Mouse (Mus musculus) heart, adult 9 months (tissue): ENCODE data around the gene Dbx2.
A peak's percentile ranks its signal among the peaks of the same experiment; 100 is the strongest.

Source experiments
- DNase-seq, 2 experiments: peaks; one replicate each; pipeline ENCODE4 v3.0.0; 2022; ENCODE audit warnings: low spot score in 2 of 2

The Dbx2 gene

DNA sequence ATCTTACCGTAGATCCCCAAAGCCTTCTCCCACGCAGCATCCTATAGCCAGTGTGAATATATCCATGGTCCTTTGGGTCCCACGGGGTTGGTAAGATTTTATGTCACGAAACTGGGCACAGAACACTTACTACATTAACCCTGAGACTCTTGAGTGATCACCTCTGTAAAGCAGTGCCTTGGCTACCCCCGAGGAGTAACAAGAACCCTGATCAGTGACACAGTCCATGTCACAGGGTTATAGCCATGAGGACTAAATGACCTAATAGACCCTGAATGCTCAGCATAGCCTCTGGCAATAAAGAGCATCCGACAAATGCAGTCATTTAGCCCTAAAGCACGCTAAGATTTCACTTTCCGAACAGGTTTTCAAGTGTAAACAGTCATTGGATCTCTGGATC is 33.0 kb downstream of the Dbx2 start:
- no peak for DNase-seq

- DNase-seq = no peak
Observed at GRCm38 (mm10) chr15:95612600-95612999, 43.2 kb downstream of the Dbx2 start.

DNA sequence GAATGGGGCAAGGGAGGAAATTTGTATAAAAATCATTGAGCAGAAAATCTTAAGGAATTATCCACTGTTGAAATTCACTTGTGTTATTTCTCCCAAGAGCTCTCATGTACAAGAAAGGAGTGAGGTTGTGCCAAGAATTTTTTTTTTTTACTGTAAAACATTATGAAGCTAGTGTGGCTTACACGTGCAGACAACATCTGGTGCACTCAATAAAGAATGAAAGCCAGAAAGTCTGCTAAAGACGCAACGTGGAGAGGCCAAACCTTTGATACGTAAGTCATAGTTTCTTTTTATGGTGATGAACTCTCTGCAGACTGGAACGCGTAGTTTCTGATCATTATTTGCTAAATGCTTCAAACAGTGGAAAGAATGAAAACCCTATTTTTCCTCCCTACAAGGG is 54.6 kb downstream of the Dbx2 start:
- DNase-seq = no peak

DNA sequence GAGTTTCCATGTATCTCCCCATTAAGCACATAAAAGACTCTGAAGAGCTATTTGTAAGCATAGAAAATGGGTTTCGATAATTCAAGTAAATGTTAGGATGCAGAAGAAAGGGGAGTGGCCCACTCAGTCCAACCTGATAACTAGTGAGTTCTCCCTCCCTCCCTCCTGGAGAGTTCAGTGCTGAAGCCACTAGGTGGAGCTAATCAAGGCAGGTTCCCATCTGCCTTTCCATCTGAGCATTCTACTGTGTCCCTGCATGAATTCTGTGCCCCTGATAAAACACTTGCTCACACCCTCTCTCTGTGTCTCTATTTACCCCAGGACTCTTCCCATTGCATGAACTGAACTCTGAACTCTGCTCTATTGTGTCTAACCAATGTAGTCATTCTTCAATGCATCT is 57.1 kb downstream of the Dbx2 start:
- no peak for DNase-seq

- no peak for DNase-seq
Observed at GRCm38 (mm10) chr15:95586906-95587305, 68.9 kb downstream of the Dbx2 start.

- no peak for DNase-seq
Observed at GRCm38 (mm10) chr15:95584891-95585290, 70.9 kb downstream of the Dbx2 start.

- peak in 1 of 2 experiments; percentile 12 for DNase-seq
Observed at GRCm38 (mm10) chr15:95574661-95575060, 81.1 kb downstream of the Dbx2 start.
